Mouse (Mus musculus): ENCODE results near the gene Inka1.
"Not testable (repeated sequence)": the region's sequence is repeated elsewhere in the genome, so short reads cannot be mapped to it uniquely, and the experiment has no call there.

The Inka1 gene

DNA sequence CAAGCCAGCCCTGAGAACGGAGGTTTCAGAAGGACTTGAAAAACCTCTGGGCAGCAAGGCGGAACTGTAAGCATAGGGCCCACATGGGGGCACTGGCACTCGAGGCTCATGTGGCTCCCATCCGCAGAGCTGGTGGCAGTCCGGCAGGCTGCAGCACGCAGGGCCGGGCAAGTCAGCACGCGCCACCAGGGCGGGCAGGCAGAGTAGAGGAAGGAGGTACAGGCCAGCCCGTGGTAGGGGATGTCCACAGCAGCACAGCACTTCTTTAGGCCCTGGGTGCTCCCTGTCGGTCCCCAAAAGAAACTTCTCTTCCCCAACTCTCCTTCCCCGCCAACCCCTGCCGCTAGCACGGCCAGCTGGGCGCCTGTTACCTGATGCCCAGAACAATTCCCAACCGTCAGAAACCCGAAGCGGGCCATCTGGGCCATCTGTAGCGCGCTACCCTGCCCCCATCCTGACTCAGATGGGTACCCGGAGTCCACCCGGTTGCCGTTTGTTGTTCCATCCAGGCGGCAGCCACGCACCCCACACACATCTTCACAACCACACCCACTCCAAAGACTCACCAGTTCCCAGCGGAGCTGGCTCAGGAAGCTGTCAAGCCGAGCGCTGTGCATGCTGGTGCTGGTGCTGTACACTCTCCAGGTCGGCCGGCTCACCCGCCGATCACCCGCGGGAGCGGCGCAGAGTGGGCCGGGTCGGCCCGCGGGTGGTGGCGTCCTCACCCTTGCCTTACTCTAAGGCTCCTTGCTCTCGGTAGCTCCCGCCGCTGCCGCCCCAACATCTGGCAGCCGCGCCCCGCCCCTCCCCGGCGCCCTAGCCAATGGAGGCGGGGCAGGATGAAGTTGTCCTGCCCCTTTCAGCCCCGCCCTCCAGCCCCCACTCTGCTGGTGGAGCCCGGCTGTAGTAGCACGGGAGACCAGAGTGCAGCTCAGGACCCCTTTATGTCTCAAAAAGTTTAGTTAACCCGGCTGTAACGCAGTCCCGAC, at the start of gene Inka1:
Inka1 (minus strand) TSS at position 749 of the 989 bp plus-strand sequence.
- peak; percentile 65 for DNase-seq (ENCODE audit: low read depth)

DNA sequence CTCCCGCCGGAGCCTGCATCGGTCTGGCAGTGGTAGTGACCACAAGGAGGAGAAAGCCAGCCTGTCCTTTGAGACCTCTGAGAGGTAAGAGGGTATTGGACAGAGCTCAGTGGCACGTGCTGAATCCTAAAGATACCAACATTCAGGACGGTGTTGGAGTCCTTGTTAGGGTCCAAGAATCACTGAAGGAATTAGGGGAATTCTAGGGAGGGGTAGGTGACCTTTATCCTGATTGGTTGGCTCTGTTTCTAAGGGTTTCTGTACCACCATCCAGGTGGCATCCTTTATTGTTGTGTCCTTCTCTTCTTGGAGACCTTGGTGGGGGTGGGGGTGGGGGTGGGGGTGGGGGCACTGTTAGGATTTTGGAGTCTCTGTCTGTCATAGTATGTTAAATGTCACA, 46.4 kb upstream of the Inka1 start:
- DNase-seq (ENCODE audit: low read depth): no peak

DNA sequence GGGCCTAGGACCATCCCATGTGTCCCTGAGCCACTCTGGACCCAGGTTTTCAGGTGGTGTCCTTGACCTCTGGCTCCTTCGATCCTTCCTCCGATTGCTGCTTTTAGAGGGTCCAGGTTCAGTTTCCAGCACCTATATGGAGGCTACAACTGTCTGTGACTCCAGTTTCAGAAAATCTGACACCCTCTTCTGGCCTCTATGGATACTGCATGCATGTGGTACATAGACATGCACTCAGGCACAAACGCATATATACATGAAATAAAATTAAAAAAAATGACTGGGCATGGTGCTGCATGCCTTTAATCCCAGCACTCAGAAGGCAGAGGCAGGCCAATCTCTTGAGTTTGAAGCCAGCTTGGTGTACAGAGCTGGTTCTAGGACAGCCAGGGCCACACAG, 42.2 kb upstream of the Inka1 start:
- DNase-seq (ENCODE audit: low read depth): no peak

DNA sequence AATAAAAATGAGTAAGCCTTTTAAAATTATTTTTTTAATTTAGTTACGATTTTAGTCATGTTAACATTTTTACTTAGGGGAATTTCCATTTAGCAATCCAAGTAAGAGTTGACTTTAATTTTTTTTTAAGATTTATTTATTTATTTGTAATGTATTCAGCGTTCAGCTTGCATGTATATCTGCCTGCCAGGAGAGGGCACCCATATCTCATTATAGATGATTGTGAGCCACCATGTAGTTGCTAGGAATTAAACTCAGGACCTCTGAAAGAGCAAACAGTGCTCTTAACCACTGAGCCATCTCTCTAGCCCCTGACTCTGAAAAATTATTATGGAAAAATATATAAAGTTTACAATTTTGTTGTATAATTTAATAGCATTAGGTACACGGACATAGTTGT, 40.9 kb upstream of the Inka1 start:
- no peak for DNase-seq (ENCODE audit: low read depth)

DNA sequence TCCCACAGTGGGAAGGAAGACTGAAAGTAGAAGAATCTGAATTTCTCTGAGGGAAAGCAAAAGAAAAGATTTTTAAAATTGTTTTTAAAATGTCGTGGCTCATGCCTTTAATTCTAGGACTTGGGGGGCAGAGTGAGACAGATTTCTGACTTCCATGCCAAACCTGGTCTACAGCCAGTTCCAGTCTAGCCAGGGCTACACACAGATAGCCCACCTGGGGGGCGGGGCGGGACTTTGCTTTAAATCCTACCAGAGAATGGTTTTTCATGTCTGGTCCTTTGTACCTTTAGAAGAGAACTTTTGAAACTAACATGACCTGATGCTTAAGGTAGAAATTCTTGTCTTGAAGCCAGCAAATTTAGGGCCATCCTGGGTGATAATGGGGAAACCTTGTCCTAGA, 37.5 kb upstream of the Inka1 start:
- no peak for DNase-seq (ENCODE audit: low read depth)

DNA sequence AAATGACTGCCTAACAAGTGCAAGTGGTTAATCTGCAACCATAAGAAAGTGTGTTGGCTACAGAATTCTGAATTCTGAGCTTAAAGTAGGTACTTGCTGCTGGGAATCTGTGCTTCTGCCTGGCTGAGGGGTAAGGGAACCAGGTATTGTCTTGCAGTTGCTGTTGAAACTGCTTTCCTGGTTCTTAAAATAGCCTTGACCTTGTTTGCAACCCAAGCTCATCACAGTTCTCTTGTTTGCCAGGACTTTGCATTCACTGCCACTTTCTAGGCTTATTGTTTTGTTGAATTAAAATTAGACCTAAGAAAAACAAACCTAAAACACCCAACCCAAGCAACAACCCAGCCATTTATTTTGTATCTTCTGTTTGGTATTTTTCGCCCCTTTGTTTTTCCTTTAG, 35.1 kb upstream of the Inka1 start:
- no peak for DNase-seq (ENCODE audit: low read depth)

DNA sequence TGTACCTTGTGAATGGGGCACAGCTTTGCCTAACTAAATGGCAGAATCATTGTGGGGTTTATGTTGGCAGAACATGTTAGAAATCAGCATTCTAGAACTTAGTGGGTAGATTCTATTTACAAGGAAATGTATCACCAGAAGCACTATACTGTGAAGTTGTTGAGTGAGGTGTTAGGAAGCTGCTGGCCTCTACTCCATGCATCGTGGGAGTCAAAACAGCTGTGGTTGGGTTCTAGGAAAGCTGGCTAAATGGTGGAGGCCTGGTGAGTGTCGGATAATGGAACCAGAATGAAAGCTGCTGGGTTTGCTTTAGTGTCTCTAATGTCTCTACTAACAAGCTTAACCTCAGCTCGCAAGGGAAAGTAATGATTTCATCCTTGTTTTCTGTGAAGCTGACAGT, 31.4 kb upstream of the Inka1 start:
- no peak for DNase-seq (ENCODE audit: low read depth)

DNA sequence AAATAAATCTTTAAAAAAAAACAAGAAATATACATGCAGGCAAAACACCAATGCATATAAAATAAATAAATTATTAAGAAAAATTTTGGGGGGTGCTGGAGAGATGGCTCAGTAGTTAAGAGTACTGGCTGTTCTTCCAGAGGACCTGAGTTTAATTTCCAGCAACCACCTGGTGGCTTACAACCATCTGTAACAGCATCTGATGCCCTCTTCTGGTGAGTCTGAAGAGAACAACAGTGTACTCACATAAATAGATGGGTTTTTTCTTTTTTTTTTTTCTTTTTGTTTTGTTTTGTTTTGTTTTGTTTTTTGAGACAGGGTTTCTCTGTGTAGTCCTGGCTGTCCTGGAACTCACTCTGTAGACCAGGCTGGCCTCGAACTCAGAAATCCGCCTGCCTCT, 27.9 kb upstream of the Inka1 start:
- DNase-seq (ENCODE audit: low read depth): not testable (repeated sequence)

DNA sequence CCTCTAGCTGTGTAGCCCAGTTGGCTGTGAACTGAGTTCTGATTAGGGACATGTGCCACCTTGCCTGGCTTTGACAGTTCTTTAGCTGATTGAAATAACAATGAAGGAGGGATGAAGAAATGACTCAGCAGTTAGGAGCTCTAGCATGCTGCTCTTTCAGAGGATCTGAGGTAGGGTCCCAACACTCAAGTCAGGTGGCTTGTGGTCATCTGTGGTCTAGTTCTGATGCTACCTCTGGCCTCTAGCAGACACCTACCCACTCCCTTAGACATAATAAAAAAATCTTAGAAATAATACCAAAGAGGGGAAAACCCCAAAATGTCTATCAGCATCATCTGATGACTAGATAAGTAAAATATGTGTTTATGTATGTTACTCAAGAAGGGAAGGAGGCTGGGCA, 24.7 kb upstream of the Inka1 start:
- DNase-seq (ENCODE audit: low read depth): no peak

DNA sequence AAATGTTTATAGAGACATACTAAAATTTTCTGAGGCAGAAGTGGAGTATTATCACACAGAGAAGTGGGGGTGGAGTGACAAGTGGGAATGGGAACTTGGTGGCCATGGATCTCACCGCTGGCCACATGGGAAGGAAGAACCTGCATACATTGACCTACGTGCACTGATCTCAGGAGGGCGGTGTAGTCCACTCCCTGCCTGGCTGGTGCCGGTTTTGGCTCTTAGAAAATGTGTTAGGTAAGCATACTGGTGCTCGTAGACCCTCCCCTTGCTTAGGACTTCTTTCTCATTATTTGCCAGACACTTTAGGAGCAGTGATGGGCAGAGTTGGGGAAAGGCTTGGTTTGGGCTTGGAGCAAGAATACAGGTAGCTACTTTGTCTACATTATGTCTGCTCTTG, 22.4 kb upstream of the Inka1 start:
- DNase-seq (ENCODE audit: low read depth): no peak

DNA sequence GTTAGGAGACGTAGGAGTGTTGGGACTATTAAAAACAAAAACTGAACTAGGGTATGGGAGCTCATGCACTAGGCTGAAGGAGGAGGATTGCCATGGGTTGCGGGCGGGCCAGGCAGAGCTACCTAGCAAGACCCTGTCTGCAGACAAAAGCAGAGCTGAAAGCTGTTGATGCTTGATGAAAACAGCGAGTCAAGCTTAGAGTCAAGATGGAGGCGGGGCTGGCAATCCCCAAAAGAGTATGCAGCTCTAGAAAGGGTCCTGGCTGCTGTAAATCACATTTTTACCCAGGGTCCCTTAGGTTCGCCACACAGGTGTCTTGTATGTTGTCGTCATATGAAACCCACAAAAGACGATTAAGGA, 17.8 kb upstream of the Inka1 start:
- no peak for DNase-seq (ENCODE audit: low read depth)

DNA sequence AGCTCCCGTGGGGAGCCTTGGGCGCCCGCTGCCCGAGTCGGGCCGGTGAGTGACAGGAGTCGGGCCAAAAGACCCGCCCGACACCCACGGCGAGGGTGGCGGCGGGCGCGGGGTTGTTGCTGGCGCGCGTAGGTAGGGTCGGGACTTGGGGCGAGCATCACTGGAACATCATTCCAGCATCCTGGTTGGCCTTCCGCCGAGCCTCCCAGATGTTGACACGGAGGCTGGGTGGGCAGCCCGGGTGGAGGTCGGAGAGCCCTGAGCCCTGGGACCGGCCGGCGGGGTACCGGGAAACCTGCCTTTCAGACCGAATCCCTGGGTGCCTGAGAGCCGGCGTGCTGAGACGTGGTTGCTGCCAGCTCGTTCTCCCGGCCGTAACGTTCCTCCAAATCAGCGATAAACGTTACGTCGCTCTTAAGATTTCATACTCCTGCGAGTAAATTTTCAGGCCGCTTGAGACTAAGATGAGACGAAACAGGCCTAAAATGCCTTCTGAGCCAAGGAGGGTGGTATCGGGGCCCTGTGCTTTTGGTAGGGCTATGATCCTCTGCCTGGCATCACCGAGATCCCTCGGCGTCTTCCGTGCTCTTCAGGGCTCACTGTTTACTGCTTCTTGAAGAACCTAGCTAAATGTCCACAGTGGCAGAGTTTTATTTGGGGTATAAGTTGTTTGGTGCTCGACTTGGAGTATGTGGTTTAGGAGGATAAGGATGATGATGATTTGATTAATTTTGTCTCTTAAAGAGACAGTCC, 17.3 kb upstream of the Inka1 start:
- no peak for DNase-seq (ENCODE audit: low read depth)

DNA sequence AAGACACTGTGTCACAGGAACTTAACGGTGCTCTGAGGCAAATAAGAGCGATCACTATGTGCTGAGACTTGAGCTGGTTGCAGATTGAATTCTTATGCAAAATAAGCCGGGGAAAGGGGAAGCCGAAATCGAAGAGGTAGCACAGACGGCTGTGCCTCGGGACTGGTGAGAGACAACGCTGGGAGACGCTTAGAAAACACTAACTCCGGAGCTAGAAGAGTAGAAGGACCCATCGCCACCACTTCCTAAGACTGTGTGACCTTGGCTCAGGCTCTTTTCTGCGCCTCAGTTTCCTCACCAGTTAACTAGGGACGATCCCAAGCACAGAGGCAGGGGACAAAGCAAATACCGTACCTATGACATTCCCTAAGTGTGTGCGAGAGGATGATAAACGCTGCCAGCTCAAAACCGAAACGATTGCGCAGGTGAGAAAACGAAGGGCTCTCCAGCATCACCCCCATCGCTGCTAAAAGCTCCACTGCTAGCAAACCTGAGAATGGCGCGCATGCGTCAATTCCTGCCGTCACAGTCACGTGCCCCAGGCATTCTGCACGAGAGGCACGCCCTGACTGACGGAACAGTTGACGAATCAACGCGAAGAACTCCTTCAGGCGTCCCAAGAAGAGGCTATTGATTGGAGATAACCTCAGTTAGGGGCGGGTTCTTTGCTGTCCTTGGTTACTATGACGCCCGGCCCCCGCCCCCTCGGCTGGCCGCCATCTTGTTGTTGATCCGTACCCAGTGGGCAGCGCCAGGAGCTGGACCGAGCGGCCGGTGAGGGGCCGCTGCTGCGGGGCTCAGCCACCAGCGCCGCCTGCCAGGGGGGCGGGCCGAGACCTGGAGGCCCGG, 16.5 kb upstream of the Inka1 start, which contains the start of gene Ip6k1:
Ip6k1 (plus strand) TSS at position 580 of the 849 bp plus-strand sequence.
- peak; percentile 100 for DNase-seq (ENCODE audit: low read depth)

DNA sequence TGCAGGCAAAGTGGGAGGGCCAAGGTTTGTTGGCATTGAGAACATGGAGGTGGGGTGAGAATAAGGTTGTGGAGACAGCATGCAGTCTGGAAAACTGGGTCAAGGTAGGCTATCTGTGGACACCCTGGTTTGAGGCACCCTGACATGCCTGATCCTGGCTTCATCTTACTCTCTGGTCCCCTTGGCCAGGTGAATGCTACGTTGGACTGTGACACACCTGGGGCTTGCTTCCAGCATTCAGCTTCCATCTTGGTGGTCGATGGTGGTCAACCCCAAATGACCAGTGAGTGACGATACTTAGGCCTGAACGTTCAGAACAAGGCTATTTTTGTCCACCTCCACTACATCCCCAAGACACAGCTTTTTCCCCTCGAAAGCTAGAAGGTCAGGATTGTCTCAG, 10.4 kb upstream of the Inka1 start, which contains the start of gene Gm20662:
Gm20662 (plus strand) TSS at position 301 of the 400 bp plus-strand sequence.
- DNase-seq (ENCODE audit: low read depth): no peak

DNA sequence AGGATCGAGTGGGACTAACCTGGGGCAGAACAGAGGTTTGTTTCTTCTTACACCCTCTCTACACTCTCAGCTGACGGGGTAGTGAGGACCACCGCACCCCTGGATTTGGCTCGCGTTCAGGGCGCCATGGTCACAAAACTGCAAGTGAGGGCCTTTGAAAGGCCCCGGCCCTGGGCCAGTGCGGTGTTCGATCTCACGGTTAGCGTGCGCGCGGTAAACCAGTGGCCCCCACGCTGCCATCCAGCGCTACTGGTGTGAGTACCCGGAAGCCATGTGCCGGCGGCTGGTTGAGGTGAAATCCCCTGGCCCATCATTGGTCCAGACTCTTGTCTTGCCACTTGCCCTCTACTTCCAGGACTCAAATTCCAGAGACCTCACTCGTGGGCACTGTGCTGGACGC, 9.8 kb upstream of the Inka1 start:
- no peak for DNase-seq (ENCODE audit: low read depth)

DNA sequence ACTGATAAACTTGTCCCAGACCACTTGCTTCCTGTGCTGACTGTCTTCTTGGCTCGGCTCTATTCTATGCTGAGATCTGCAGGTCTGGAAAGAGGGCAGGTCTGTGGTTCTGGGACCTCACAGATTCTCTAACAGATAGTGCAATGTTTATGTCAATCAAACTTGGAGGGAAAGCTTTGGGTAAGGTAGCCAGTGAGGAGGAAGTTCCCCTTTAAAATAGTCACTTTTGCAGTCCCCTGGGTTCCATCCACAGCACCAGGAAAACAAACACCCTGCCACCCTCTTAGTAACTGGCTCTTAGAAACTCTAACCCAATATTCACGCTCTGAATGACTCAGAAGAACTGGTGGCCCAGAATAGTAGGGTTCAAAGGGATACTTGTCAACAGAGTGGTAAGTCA, 8.8 kb upstream of the Inka1 start:
- no peak for DNase-seq (ENCODE audit: low read depth)

DNA sequence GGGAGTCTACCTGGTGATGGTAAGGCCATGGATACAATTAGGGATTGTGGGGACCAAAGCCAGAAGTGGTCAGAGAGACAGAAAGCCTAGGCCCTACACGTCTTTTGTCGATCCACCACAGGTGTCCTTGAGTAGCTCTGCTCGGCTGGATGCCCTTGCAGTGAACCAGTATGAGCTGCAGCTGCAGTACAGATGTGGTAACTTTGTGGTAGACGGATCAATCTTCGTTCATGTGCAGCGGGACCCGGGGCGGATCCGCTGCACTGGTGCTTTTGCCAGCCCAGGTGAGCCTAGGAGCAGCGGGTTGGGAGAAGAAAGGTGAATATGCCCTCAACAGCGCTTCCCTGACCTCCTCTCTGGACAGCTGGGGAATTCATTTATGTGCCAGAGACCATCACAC, 7.3 kb upstream of the Inka1 start:
- DNase-seq (ENCODE audit: low read depth): no peak

DNA sequence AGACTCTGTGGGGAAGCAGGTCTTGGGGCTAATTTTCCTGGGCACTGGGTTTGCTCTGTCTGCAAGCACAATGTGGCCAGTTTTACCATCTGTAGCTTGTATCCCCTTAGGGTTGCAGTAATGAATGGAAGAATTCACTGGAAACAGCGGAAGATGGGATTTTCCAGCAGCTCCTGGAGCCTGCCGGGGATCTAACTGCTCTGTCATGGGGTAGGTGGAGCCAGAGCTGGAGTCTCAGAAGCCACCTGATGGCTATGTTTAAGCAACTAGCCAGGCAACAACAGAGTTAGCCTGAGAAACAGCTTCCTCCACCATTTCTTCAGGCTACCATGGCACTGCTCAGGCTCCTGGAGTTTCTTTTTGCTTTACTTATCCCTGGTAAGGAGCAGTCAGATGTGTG, 6.5 kb upstream of the Inka1 start, which contains the start of gene Cdhr4:
Cdhr4 (plus strand) TSS at position 301 of the 400 bp plus-strand sequence.
- DNase-seq (ENCODE audit: low read depth): no peak

DNA sequence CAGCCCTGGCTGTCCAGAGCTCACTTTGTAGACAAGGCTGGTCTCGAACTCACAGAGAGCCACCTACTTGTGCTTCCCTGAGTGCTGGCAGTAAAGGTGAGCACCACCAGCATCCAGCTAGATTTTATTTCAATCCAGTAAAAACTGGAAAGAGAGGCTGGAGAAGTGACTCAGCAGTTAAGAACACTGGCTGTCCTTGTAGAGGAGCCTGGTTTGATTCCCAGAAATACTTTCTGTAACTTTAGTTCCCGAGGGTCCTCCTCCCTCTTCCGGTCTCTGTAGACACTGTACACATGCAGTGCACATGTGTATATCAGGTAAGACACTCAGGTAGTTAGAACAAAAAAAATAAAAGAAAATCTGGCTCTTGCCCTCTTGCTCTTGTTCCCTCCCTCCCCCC, 2.3 kb upstream of the Inka1 start:
- DNase-seq (ENCODE audit: low read depth): peak; percentile 73

DNA sequence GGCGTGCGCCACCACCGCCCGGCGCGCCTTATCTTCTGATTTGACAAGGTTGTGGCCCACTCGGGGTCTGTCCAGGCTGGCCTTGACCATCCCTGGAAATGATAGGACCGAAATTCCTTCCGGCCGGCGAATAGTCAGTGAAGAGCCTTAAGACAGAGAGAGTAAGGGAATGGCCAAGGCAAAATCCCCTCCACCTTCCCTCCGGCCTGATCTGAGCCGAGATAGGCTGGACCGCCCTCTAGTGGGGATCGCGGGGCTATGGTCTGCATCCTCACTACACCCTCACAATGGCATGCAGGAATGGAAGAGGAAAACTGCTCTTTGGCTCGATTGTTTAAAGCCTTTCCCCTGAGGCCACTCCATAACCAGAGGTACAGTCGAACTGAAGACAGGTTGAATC, 697 bp upstream of the Inka1 start:
- no peak for DNase-seq (ENCODE audit: low read depth)

DNA sequence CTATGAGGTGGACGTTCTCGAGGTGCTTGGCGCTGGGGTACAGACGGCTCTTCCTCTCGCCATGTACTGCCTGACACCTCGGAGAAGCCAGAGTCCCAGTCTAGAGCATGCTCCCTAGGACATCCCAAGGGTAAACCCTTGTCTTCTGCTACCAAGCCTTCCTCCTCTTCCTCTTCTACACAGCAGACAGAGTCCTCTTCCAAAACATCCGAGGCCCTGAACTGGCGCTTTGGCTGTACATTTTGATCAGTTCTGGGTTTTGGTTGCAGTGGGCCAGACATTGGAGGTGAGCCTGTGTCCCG, 974 bp downstream of the Inka1 start:
- no peak for DNase-seq (ENCODE audit: low read depth)

DNA sequence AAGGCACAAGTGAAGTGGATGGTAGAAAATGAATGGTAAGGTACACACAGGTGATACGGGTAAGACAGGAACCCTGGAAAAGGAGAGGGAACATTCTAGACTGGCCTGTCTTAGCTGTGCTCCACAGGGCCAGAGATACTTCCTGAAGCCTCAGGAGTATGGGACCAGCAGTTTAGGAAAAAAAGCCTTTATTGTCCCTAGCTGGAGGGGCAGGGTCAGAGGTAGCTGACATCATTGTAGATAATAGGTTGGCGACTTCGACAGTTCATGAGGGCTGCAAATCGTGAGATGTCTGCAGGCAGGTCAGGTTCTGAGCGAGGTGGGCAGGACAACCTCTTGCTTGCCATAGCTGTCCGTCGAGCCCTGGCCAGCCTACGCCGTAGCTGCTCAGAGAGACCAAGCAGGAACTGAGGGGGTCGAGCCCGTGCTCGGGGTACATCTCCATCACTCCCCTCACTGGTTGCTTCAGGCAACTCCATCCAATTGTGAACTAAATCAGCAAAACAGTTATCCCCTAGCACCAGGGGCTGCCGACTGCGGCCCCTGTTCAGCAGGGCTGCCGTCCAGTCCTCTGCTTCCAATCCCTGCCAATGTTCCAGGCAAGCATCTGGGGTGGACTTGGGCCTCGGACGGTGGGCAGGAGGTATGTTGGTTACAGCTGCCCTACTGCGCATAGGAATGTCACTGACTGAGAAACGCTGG, 1.5 kb downstream of the Inka1 start:
- no peak for DNase-seq (ENCODE audit: low read depth)
